Mouse (Mus musculus) megakaryocyte progenitor cell, adult 5-6 weeks (primary cell): ENCODE results near the gene Ppp4r4. TPM values are rescaled to one million over a fixed set of nuclear protein-coding genes. Genes with fewer than 3 reads are reported as not detected.
"Not testable (repeated sequence)": the region's sequence is repeated elsewhere in the genome, so short reads cannot be mapped to it uniquely, and the experiment has no call there.

ENCODE experiments used
- ATAC-seq: replicated peaks from 2 replicates; pipeline ENCODE4 v1.8.0; 2016; ENCODE audit warnings: mild to moderate bottlenecking, moderate TSS enrichment, inconsistent platforms; ENCODE audit not compliant: poor library complexity
- total RNA-seq, 2 experiments: library from RNA; stranded (forward) in 1 of 2; stranded (reverse) in 1 of 2; fragments of 157-497, 149-512 nt in 1 of 2; fragments of 200-1000 nt in 1 of 2; gene quantifications; 2 replicates each; pipeline versions ENCODE4 v1.2.3 to v1.2.4; 2015 to 2017

The Ppp4r4 gene
- total RNA-seq, 2 experiments from 2014 or later, result not detected

GRCm38 (mm10) chr12:103631203-103631612 is 99.1 kb downstream of the Ppp4r4 start, which contains the start of gene Serpina10:
Gene Serpina10 (minus strand): TSS chr12:103631444.
- no peak for ATAC-seq

GRCm38 (mm10) chr12:103634430-103634829 is 102.3 kb downstream of the Ppp4r4 start:
- no peak for ATAC-seq

GRCm38 (mm10) chr12:103635846-103636245 is 103.8 kb downstream of the Ppp4r4 start:
- no peak for ATAC-seq

GRCm38 (mm10) chr12:103643336-103643735 is 111.3 kb downstream of the Ppp4r4 start:
- peak; percentile 87 for ATAC-seq

GRCm38 (mm10) chr12:103643818-103644217 is 111.7 kb downstream of the Ppp4r4 start:
- ATAC-seq, result no peak

GRCm38 (mm10) chr12:103644601-103645000 is 112.5 kb downstream of the Ppp4r4 start:
- ATAC-seq, result no peak

- no peak for ATAC-seq
Observed at GRCm38 (mm10) chr12:103646314-103646713, 114.2 kb downstream of the Ppp4r4 start.

- ATAC-seq, result no peak
Observed at GRCm38 (mm10) chr12:103653836-103654235, 121.8 kb downstream of the Ppp4r4 start.

- no peak for ATAC-seq
Observed at GRCm38 (mm10) chr12:103655123-103656044, 123.3 kb downstream of the Ppp4r4 start.

GRCm38 (mm10) chr12:103656848-103657626 is 125.0 kb downstream of the Ppp4r4 start, which contains the start of gene Serpina6:
Gene Serpina6 (minus strand): TSS chr12:103657212.
- ATAC-seq, result no peak

GRCm38 (mm10) chr12:103657991-103658390 is 125.9 kb downstream of the Ppp4r4 start:
- no peak for ATAC-seq

GRCm38 (mm10) chr12:103659171-103659570 is 127.1 kb downstream of the Ppp4r4 start:
- no peak for ATAC-seq

GRCm38 (mm10) chr12:103660076-103660475 is 128.0 kb downstream of the Ppp4r4 start:
- no peak for ATAC-seq

- not testable (repeated sequence) for ATAC-seq
Observed at GRCm38 (mm10) chr12:103662053-103662452, 130.0 kb downstream of the Ppp4r4 start.

Other genes with a start within 250 kb of the Ppp4r4 start
- not detected in 2 replicates for gene Fam181a, start 221.3 kb upstream of the Ppp4r4 start, total RNA-seq (2015)
- not detected in 2 replicates for gene Fam181a, start 221.3 kb upstream of the Ppp4r4 start, total RNA-seq (2017)
- 0.10 TPM in 1 of 2 replicates, not detected in the other for gene Asb2, start 176.3 kb upstream of the Ppp4r4 start, total RNA-seq (2015)
- not detected in 2 replicates for gene Asb2, start 176.3 kb upstream of the Ppp4r4 start, total RNA-seq (2017)
- gene Otub2, start 143.6 kb upstream of the Ppp4r4 start, total RNA-seq (2015), result 0.54 and 3.0 TPM in 2 replicates
- gene Otub2, start 143.6 kb upstream of the Ppp4r4 start, total RNA-seq (2017), result 0.54 and 1.3 TPM in 2 replicates
- 1.5 and 3.0 TPM in 2 replicates for gene 9330161L09Rik, start 124.5 kb upstream of the Ppp4r4 start, total RNA-seq (2015)
- gene 9330161L09Rik, start 124.5 kb upstream of the Ppp4r4 start, total RNA-seq (2017), result 0.25 and 0.47 TPM in 2 replicates
- 77.9 and 79.7 TPM in 2 replicates for gene Ddx24, start 106.5 kb upstream of the Ppp4r4 start, total RNA-seq (2015)
- 82.6 and 119 TPM in 2 replicates for gene Ddx24, start 106.5 kb upstream of the Ppp4r4 start, total RNA-seq (2017)
- gene Ifi27, start 98.1 kb upstream of the Ppp4r4 start, total RNA-seq (2015), result 61.5 and 79.9 TPM in 2 replicates
- gene Ifi27, start 98.1 kb upstream of the Ppp4r4 start, total RNA-seq (2017), result 51.8 and 55.5 TPM in 2 replicates
- 6.0 and 9.2 TPM in 2 replicates for gene Ifi27l2a, start 88.6 kb upstream of the Ppp4r4 start, total RNA-seq (2015)
- gene Ifi27l2a, start 88.6 kb upstream of the Ppp4r4 start, total RNA-seq (2017), result 11.5 and 11.6 TPM in 2 replicates
- not detected in 2 replicates for gene Ifi27l2b, start 75.1 kb upstream of the Ppp4r4 start, total RNA-seq (2015)
- gene Ifi27l2b, start 75.1 kb upstream of the Ppp4r4 start, total RNA-seq (2017), result not detected in 2 replicates
- not detected in 2 replicates for gene Serpina10, start 99.2 kb downstream of the Ppp4r4 start, total RNA-seq (2015)
- gene Serpina10, start 99.2 kb downstream of the Ppp4r4 start, total RNA-seq (2017), result not detected in 2 replicates
- not detected in 2 replicates for gene Serpina6, start 124.9 kb downstream of the Ppp4r4 start, total RNA-seq (2015)
- gene Serpina6, start 124.9 kb downstream of the Ppp4r4 start, total RNA-seq (2017), result not detected in 2 replicates
- gene Serpina16, start 143.9 kb downstream of the Ppp4r4 start, total RNA-seq (2015), result not detected in 2 replicates
- gene Serpina16, start 143.9 kb downstream of the Ppp4r4 start, total RNA-seq (2017), result not detected in 2 replicates
- not detected in 2 replicates for gene Serpina1f, start 163.2 kb downstream of the Ppp4r4 start, total RNA-seq (2015)
- not detected in 2 replicates for gene Serpina1f, start 163.2 kb downstream of the Ppp4r4 start, total RNA-seq (2017)
- not detected in 2 replicates for gene Serpina1d, start 241.3 kb downstream of the Ppp4r4 start, total RNA-seq (2015)
- not detected in 2 replicates for gene Serpina1d, start 241.3 kb downstream of the Ppp4r4 start, total RNA-seq (2017)